In genomic region chr3:9357639-9358038, GRCm38 (mm10) we compare ENCODE assay signal across 8 mouse cellular contexts.
"Had no signal": no experiment of that assay in that cellular context is flagged by ENCODE, and none has a peak within 500 bp of the region (broad histone marks: within the 10 kb centered on the region; RNA-seq: fewer than 3 reads in every experiment).

No protein-coding gene starts in this region.

- ATAC-seq: intestine, embryonic 16.5 days had no signal

- DNase-seq: kidney, adult 8-10 months; kidney, postnatal 25 days; lung, adult 18-20 months; midbrain, embryonic 14.5 days; right cerebral cortex, postnatal 4 days; spleen, adult 18-20 months; thymus, postnatal 4 days had no signal
